In genomic region chr3:101419653-101419994, GRCm38 (mm10) we compare ENCODE assay signal across 25 mouse cellular contexts. TPM values are rescaled to one million over a fixed set of nuclear protein-coding genes. Genes with fewer than 3 reads are reported as not detected.
DNase-seq lines count a peak whose midpoint lies in the region; ATAC-seq and TF ChIP-seq lines count a peak whose summit lies in the region.
"Had no signal": no experiment of that assay in that cellular context is flagged by ENCODE, and none has a peak within 500 bp of the region (broad histone marks: within the 10 kb centered on the region; RNA-seq: fewer than 3 reads in every experiment).

No protein-coding gene starts in this region.

- H3K36me3 ChIP-seq in liver, embryonic 12.5 days = no peaks in the 10 kb centered on the region
- no peaks in the 10 kb centered on the region for H3K36me3 ChIP-seq in liver, postnatal 0 days (replicated peaks; ENCODE audit: insufficient read depth, low read length)
- H3K36me3 ChIP-seq: embryonic facial prominence, embryonic 12.5 days; limb, embryonic 10.5 days; limb, embryonic 15.5 days; lung, embryonic 15.5 days; midbrain, embryonic 15.5 days had no signal

- no peak overlapping the region for H3K4me3 ChIP-seq in layer of hippocampus, adult 2 months
- H3K4me3 ChIP-seq in liver, embryonic 12.5 days = peak overlapping the region; percentile 23
- no peak overlapping the region for H3K4me3 ChIP-seq in liver, postnatal 0 days (ENCODE audit: low read depth, low read length)
- H3K4me3 ChIP-seq: embryonic facial prominence, embryonic 12.5 days; limb, embryonic 10.5 days; limb, embryonic 15.5 days; lung, embryonic 15.5 days; midbrain, embryonic 15.5 days had no signal

- no peaks in the 10 kb centered on the region for H3K27me3 ChIP-seq in liver, embryonic 12.5 days (replicated peaks)
- no peaks in the 10 kb centered on the region for H3K27me3 ChIP-seq in liver, postnatal 0 days (ENCODE audit: insufficient read depth, low read length)
- H3K27me3 ChIP-seq: embryonic facial prominence, embryonic 12.5 days; limb, embryonic 15.5 days; lung, embryonic 15.5 days; midbrain, embryonic 15.5 days had no signal

- no peak for TF ChIP-seq EP300 in liver, postnatal 0 days (IDR thresholded peaks at IDR 0.05; ENCODE audit: low read depth)

- H3K9ac ChIP-seq in liver, embryonic 12.5 days = 0 out of 2 replicates have a peak overlapping the region, but pooled peaks have one; percentile 40
- H3K9ac ChIP-seq in liver, postnatal 0 days (replicated peaks) = no peak overlapping the region
- H3K9ac ChIP-seq: embryonic facial prominence, embryonic 12.5 days; limb, embryonic 15.5 days; lung, embryonic 15.5 days; midbrain, embryonic 15.5 days had no signal

- H3K4me2 ChIP-seq in liver, embryonic 12.5 days = peak overlapping the region; percentile 60
- peak overlapping the region; percentile 40; the same call in 1 of the 2 replicates for H3K4me2 ChIP-seq in liver, postnatal 0 days (ENCODE audit: low read depth, low read length)
- H3K4me2 ChIP-seq: embryonic facial prominence, embryonic 12.5 days; limb, embryonic 15.5 days; lung, embryonic 15.5 days; midbrain, embryonic 15.5 days had no signal

- H3K9me3 ChIP-seq in liver, embryonic 12.5 days (replicated peaks) = no peaks in the 10 kb centered on the region
- no peaks in the 10 kb centered on the region for H3K9me3 ChIP-seq in liver, postnatal 0 days (ENCODE audit: low read length)
- H3K9me3 ChIP-seq: embryonic facial prominence, embryonic 12.5 days; limb, embryonic 10.5 days; limb, embryonic 15.5 days; lung, embryonic 15.5 days; midbrain, embryonic 15.5 days had no signal

- H3K27ac ChIP-seq in layer of hippocampus, adult 2 months = peak overlapping the region; percentile 51
- peak overlapping the region; percentile 71 for H3K27ac ChIP-seq in liver, embryonic 12.5 days
- no peak overlapping the region for H3K27ac ChIP-seq in liver, postnatal 0 days (ENCODE audit: low read depth)
- H3K27ac ChIP-seq: embryonic facial prominence, embryonic 12.5 days; kidney, postnatal 0 days; limb, embryonic 10.5 days; limb, embryonic 15.5 days; lung, embryonic 15.5 days; midbrain, embryonic 15.5 days had no signal

- TF ChIP-seq CTCF in layer of hippocampus, adult 2 months (conservative IDR thresholded peaks at IDR 0.05) = no peak
- no peak for TF ChIP-seq CTCF in liver, postnatal 0 days (IDR thresholded peaks at IDR 0.05; ENCODE audit: low read depth)

- WGBS in liver, embryonic 12.5 days (ENCODE audit: insufficient replicate concordance) = 33% methylated on average over 10 of the region's 10 CpGs
- WGBS in liver, postnatal 0 days (ENCODE audit: insufficient replicate concordance) = 38% methylated on average over 10 of the region's 10 CpGs

- peaks cover 61% of the 10 kb centered on the region for H3K4me1 ChIP-seq in liver, embryonic 12.5 days
- peaks cover 7% of the 10 kb centered on the region; the same call in 1 of the 2 replicates for H3K4me1 ChIP-seq in liver, postnatal 0 days (ENCODE audit: insufficient read depth)

- no peak for DNase-seq in layer of hippocampus, adult 2 months (ENCODE audit: low spot score in 2 of 2)
- DNase-seq in layer of hippocampus, postnatal 36 days = no peak
- no peak for DNase-seq in liver, postnatal 0 days
- DNase-seq in urinary bladder, postnatal 10 days (ENCODE audit: low spot score) = no peak
- no peak for DNase-seq in right cerebral cortex, adult 18-20 months
- DNase-seq: adrenal gland, adult 2 months; B cell, adult 2 months; cerebellum, adult 8-10 months; cerebellum, postnatal 36 days; embryo, embryonic 11 days; kidney, adult 18-20 months; lung, postnatal 4 days; right cerebral cortex, postnatal 4 days; thymus, adult 2 months; thymus, postnatal 36 days had no signal

- peak; percentile 49 for ATAC-seq in common myeloid progenitor, adult 5-6 weeks (replicated peaks; ENCODE audit: low read depth, poor library complexity, severe bottlenecking)
- ATAC-seq in liver, embryonic 12.5 days = peak; percentile 52; the same call in 1 of the 2 replicates
- no peak for ATAC-seq in liver, postnatal 0 days
- ATAC-seq: activated CD4-positive, CD25-positive, alpha-beta regulatory T cell, adult 4 months; forebrain, embryonic 16.5 days; midbrain, embryonic 15.5 days had no signal

RNA-seq across cellular contexts. Expression of gene Igsf3, which starts 42.7 kb away (rescaled TPM):
- total RNA-seq in layer of hippocampus, adult 2 months (2021) = 10 to 100 TPM; 19.4 to 20.6 TPM
- 10 to 100 TPM; 17.0 to 20.6 TPM for total RNA-seq in layer of hippocampus, postnatal 36 days (2021)
- 3.4 and 3.6 TPM in 2 replicates for total RNA-seq in common myeloid progenitor, adult 5-6 weeks (2017)
- polyA plus RNA-seq in liver, embryonic 12.5 days (2016; fragmentation: Nextera tagmentation; extraction: Ambion mirVana) = 10.3 and 10.7 TPM in 2 replicates
- polyA plus RNA-seq in liver, postnatal 0 days (2015; fragmentation: Nextera tagmentation; extraction: Ambion mirVana) = 1.7 and 1.9 TPM in 2 replicates
